Mouse (Mus musculus) spleen, adult 2 months (tissue): Measurements from ENCODE around the gene Mctp1. TPM values are rescaled to one million over a fixed set of nuclear protein-coding genes. Genes with fewer than 3 reads are reported as not detected.

Source experiments
- DNase-seq, 2 experiments: peaks; one replicate each; pipeline versions ENCODE4 v3.0.0 to v3.0.0-alpha.2; 2012 to 2021; ENCODE audit warnings: low spot score in 2 of 2, low read depth in 1 of 2
- H3K27ac ChIP-seq: fragments of 200-500 bp; 2 replicates; pipeline ENCODE4 v1.5.1; 2012; ENCODE audit warnings: low read length, inconsistent platforms; ENCODE audit not compliant: insufficient read depth
- H3K27me3 ChIP-seq: fragments of 200-500 bp; 2 replicates; pipeline ENCODE4 v1.6.1; 2012; ENCODE audit warnings: mild to moderate bottlenecking, moderate library complexity, low read length, inconsistent platforms; ENCODE audit not compliant: control insufficient read depth, insufficient read depth
- H3K36me3 ChIP-seq: fragments of 200-500 bp; 2 replicates; pipeline ENCODE4 v1.6.1; 2012; ENCODE audit warnings: mild to moderate bottlenecking, low read length, inconsistent platforms; ENCODE audit not compliant: control insufficient read depth, insufficient read depth
- H3K4me1 ChIP-seq: fragments of 200-500 bp; 2 replicates; pipeline ENCODE4 v1.6.1; 2011; ENCODE audit warnings: inconsistent platforms; ENCODE audit not compliant: control insufficient read depth, insufficient read depth, insufficient read length
- H3K4me3 ChIP-seq: fragments of 200-500 bp; 2 replicates; pipeline ENCODE4 v1.5.1; 2011; ENCODE audit warnings: mild to moderate bottlenecking, inconsistent platforms; ENCODE audit not compliant: insufficient read depth, insufficient read length; ENCODE audit errors: extremely low read depth
- CTCF ChIP-seq: fragments of 200-500 bp; IDR thresholded peaks from 2 replicates; pipeline ENCODE4 v1.5.1; 2011; ENCODE audit warnings: mild to moderate bottlenecking, inconsistent platforms; ENCODE audit not compliant: insufficient read depth, insufficient read length, insufficient replicate concordance; ENCODE audit errors: extremely low read depth
- POLR2A ChIP-seq: fragments of 200-500 bp; IDR thresholded peaks from 2 replicates; pipeline ENCODE4 v1.6.1; 2011; ENCODE audit warnings: low read depth, low read length, inconsistent platforms
- WGBS: fragments of 180-500 bp; shearing (Covaris S2); methylation state at CpG from one replicate; pipeline ENCODE4 v1.1.7; 2018; 5-methylcytosine and 5-hydroxymethylcytosine counted together
- polyA plus RNA-seq: library from polyadenylated mRNA; depleted of rRNA; stranded (reverse); fragments of >200 nt; gene quantifications from 2 replicates; pipeline ENCODE4 v1.2.3, GENCODE M21; 2012; rRNA removed

Gene Mctp1
- polyA plus RNA-seq, 1 experiment = 0.53 TPM

DNA sequence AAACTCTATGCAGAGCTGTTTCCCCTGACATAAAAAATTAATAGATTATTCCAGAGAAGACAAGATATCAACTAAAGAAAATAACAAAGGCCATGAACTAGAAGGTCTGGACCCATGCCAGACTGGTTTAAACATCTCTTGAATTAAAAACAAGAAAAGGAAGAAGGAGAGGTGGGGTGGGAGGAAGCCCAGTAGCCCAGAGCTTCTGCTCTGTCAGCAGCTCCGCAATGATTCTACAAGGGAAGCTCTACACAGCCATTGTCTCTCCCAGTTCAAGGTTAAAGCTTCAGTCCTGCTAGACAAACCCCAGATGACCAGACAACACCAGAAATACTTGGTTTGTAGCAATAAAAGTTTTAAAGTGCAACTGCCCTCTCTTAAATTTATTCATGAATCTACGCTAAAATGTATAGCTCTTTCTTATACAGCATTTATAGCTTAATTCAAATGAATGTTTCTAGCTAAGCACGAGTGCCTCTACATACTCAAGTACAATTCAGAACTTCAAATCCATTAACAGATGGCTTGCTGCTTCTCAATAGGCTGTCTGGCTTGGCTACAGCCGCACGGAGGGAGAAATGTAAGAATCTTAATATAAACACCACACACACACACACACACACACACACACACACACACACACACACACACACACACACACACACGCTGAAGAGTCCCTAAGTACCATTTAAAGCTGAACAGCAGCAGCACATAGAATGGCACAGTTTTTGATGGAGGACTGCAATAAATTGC is 663.0 kb downstream of the Mctp1 start:
- Histone ChIP-seq H3K36me3 (0 out of 2 replicates have a peak, but pooled peaks cover 3% of the 10 kb centered on the region), H3K4me3 (no peak overlapping the region), H3K27me3 (no peaks in the 10 kb centered on the region), H3K27ac (no peak overlapping the region), H3K4me1 (no peaks in the 10 kb centered on the region)
- DNase-seq = no peak
- WGBS = 92% methylated on average over 6 of the region's 6 CpGs
- TF ChIP-seq CTCF (no peak), POLR2A (no peak)

DNA sequence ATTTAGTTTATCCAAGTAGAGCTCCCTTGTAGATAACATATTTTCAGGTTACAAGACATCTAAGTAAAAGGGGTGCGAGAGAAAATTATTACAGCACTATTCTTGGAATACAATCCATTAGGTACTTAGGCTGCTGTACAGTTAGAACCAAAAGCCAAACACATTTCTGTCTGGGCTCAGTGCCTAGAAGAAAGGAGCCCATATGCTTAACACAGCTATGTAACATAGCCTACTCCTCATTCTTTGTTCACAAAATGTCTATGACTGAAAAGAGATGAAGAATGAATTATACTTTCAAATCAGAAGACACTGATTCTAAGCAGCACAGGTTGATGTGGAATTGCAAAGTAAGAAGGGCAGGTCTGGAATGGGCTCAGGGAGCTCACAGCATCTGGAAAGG is 664.1 kb downstream of the Mctp1 start:
- Histone ChIP-seq H3K4me3 (no peak overlapping the region), H3K27ac (no peak overlapping the region), H3K36me3 (0 out of 2 replicates have a peak, but pooled peaks cover 3% of the 10 kb centered on the region), H3K27me3 (no peaks in the 10 kb centered on the region), H3K4me1 (no peaks in the 10 kb centered on the region)
- no peak for TF ChIP-seq POLR2A
- no peak for TF ChIP-seq CTCF
- DNase-seq = no peak
- 91% methylated on average over 1 of the region's 1 CpGs for WGBS

DNA sequence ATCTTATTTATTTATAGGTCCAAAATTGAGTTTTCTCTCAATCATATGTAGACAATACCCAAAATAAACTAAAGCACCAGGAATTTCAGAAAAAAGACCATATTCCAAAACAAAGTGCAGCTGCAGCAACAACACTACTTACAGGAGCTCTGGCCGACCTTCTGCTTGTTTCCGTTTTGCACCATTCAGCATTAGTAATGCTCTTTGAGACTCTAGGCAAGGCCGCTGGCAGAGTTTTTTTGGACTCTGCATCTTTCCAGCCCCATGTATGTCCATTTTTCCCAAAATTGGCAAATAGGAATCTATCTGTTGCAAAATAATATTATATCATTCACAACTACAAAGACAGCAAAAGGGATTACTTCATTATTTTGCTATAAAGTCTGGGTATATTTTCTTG is 665.4 kb downstream of the Mctp1 start:
- peaks cover 3% of the 10 kb centered on the region; the same call in 1 of the 2 replicates for H3K36me3 ChIP-seq
- no peak overlapping the region for H3K27ac ChIP-seq
- H3K4me3 ChIP-seq = no peak overlapping the region
- 84% methylated on average over 3 of the region's 3 CpGs for WGBS
- TF ChIP-seq CTCF (no peak), POLR2A (no peak)
- DNase-seq = no peak
- H3K27me3 ChIP-seq = no peaks in the 10 kb centered on the region
- no peaks in the 10 kb centered on the region for H3K4me1 ChIP-seq

DNA sequence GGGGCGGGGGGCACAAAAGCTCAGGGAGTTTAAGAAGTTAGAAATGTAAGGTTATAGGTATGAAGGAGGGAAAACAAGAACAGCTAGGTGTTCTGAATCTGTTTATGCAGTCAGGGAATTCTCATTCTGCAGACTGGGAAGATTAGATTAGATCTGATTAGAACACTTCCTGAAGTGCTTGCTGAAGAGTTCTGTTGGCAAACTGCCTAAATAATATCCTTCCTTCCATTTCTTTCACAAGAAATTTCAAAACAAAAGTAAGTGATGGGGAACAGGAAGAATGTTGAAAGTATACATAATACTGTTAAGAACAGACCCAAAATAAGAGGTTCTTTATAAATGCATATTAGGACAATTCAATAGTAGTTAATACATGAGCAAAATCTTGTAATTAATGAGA is 678.9 kb downstream of the Mctp1 start:
- no peak for TF ChIP-seq POLR2A
- no peak for TF ChIP-seq CTCF
- DNase-seq = no peak
- H3K27me3 ChIP-seq = no peaks in the 10 kb centered on the region
- no peak overlapping the region for H3K4me3 ChIP-seq
- no peaks in the 10 kb centered on the region; the same call in 1 of the 2 replicates for H3K36me3 ChIP-seq
- 95% methylated on average over 1 of the region's 1 CpGs for WGBS
- H3K4me1 ChIP-seq = no peaks in the 10 kb centered on the region
- H3K27ac ChIP-seq = no peak overlapping the region

DNA sequence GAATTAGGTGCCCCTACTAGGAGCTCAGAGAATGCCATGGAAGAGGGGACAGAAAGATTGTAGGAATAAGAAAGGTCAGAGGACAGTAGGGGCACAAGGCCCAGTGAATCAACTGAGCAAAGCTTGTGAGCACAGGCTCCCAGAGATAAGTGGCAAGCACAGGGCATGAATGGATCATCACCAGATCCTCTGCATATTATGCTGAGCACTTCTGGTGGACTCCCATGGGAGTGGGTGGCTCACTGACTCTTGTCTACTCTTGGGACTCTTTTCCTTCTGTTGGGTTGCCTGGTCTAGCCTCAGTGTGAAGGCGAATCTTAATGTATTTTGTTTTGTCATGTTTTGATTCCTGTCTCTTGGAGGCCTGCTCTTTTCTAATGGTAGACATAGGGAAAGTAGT is 684.5 kb downstream of the Mctp1 start:
- Histone ChIP-seq H3K36me3 (peaks cover 2% of the 10 kb centered on the region), H3K4me3 (no peak overlapping the region), H3K27me3 (no peaks in the 10 kb centered on the region), H3K4me1 (no peaks in the 10 kb centered on the region), H3K27ac (no peak overlapping the region)
- no peak for DNase-seq
- TF ChIP-seq POLR2A = no peak
- TF ChIP-seq CTCF = no peak
- 97% methylated on average over 1 of the region's 1 CpGs for WGBS

DNA sequence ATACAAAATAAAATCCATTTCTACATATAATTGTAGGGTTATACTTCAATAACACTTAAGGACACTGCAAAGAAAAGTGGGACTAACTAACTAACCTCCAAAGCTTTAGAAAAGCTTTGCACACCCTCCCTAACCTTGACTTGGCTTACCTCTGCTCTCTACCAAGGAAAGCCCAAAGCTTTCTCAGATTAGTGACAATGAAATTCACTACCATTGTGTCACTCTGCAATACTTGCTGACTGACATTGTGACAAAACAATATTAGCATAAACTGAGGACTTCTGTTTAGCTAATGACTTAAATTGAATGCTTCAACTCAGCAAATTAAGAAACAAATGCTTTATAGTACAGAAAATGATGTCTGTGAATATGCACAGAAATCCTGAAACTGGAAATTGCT is 687.7 kb downstream of the Mctp1 start:
- TF ChIP-seq POLR2A (no peak), CTCF (no peak)
- peaks cover 2% of the 10 kb centered on the region for H3K36me3 ChIP-seq
- no peaks in the 10 kb centered on the region for H3K27me3 ChIP-seq
- H3K27ac ChIP-seq = no peak overlapping the region
- no peak for DNase-seq
- H3K4me3 ChIP-seq = no peak overlapping the region
- no peaks in the 10 kb centered on the region for H3K4me1 ChIP-seq

Other genes with a start within 250 kb of the Mctp1 start
- gene Fam81b, start 79.5 kb upstream of the Mctp1 start, polyA plus RNA-seq = not detected in 2 replicates